Mouse (Mus musculus) WW6 (cell line): Measurements from ENCODE around the gene Igf1r.

Experiments used
- DNase-seq: peaks from one replicate; pipeline ENCODE4 v3.0.0-alpha.2; 2013; ENCODE audit warnings: low read depth, low spot score

Igf1r gene

DNA sequence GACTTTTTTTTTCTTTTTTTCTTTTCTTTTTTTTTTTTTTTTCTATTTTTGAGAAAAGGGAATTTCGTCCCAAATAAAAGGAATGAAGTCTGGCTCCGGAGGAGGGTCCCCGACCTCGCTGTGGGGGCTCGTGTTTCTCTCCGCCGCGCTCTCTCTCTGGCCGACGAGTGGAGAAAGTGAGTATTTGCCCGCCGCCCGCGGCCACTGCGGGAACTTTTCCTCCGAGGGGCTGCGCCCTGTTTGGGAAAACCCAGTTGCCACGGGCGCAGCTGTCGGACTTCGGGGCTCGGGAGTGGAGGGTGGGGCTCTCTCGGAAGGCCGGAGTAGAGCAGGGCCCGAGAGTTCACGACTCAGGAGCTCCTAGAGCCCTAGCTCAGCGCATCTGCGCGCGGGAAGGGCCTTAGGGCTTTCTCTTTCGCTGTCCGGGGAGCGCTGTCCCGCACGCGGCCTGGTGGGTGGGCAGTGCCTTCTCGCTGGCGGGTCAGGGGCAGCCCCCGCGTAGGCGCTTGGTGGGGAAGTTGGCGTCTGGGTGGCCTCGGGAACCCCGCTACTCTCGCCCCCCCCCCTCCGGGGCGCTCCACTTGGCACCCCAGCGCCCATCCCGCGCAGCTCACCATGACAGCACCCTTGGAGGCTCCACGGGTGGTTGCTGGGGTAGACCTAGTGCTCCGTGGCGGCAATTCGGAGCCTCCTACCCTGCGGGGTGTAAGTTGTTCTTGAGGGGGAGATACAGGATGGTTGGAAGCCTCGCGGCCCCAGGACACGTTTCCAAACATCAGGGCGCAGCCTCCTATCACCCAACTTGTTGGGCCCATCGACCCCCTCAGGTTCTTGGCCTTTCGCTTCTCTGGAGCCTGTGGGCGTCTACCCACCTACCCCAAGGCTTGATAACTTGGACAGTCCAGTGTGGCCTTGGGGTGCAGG is at the start of gene Igf1r:
Igf1r (plus strand) TSS at position 51 of the 924 bp plus-strand sequence.
- no peak for DNase-seq

DNA sequence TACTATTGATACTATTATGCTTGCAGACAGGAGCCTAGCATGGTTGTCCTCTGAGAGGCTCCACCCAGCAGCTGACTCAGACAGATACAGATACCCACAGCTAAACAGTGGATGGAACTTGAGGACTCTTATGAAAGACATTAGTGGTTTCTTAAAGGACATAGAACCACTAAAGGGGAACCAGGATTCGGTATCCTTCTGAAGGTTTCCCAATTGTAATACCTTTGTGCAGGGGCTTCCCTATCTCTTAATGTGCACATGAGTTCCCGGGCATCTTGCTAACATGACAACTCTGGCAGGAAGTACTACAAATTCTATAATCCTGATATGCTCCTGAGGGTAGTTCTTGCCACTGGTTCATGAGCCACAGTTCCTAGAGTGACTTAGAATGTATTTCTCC is 46.3 kb upstream of the Igf1r start:
- no peak for DNase-seq

DNA sequence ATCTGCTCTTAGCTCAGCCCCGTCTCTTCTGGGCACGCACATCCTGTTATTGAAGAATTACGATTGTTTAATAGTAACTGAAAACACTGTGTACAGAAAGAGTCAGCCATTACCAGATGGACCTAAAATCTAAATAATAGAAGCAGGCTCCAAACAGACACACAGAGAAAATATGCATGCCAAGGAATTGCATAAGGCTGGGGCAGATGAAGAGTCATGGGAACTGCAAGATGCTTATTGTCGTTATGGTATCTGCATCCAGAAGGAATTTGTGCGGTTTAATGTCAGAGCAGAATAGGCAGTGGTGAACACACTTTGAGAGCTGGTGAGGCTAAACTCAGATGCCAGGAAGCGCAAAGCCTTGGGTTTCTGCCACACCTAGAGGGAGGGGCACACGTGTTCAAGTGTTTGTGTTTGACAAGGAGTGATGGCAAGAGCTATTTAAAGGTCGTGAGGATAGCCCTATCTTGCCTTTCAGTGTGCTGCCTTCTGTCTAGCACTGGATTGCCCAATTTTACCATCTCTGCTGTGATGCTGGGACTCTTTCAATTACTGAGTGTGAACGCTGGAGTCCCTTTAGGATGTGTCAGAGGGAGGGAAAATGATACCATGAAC is 44.7 kb upstream of the Igf1r start:
- DNase-seq = no peak

DNA sequence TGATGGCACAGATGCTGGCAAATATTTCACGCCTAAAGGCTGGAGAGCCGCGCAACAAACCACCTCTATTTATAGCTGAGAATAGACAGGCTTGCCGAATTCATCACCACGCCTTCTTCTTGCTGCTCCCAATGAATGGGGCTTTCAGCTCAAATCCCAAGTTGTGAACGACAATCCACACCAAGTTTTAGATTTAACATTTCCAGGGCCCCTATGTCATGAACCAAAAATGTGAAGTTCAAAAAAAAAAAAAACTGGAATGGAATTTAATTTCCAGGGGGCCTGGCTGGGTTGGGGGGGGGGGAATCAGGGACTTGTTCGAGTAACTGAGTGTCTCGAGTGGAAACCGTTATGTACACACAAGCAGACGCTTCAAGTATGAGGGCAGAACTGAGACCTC is 42.1 kb upstream of the Igf1r start:
- DNase-seq = no peak

DNA sequence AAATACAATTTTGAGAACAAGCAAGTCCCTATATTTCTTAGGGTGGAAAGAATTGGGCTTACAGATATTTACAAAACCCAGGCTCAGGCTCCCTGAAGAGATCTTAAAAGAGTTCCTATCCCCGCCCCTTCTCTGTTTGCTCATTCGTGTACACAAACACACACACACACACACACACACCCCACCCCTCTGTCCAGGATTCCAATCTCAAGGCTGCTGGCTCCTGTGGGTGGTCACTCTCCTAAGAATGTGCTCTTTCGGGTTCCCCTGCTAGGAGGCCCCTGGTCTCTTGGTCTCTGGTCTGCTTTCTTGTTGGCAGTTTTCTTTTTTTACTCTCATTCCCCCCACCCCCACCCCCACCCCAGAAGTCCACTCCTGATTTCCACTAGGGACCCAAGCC is 41.7 kb upstream of the Igf1r start:
- no peak for DNase-seq

DNA sequence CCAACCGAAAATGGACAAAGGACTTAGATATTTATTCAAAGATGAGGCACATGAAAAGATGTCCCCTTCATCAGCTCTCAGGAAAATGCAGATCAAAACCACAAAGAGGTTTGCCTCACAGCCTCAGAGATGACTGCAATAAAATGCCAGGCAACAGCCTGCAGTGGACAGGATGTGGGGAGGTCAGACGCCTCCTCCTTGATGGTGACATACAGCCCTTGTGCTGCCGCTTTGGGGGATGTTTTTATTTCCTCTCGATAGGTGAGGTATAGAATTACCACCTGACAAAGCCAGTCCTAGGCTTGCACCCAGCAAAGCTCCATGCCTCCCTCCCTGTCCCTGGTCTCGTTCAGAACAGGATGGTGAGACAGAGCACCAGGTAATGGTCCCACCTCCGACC is 40.8 kb upstream of the Igf1r start:
- DNase-seq = no peak

DNA sequence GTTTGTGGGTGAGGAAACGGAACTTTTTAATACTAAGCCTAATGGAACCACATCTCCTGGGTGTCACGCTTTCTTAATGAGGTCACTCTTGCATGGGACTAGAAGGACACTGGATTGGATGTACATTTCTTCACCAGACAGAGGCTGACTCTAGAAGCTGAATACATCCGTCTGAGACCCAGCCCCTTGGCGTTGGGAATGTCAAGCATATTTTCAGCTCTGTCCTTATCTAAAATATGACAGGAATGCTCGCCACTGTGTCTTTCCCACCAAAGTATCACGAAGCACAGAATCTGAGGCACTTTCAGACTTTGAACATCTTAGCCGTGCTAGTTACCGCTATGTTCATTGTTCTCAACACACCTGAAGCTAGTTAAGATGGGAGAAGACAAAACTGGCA is 35.7 kb upstream of the Igf1r start:
- DNase-seq = no peak

DNA sequence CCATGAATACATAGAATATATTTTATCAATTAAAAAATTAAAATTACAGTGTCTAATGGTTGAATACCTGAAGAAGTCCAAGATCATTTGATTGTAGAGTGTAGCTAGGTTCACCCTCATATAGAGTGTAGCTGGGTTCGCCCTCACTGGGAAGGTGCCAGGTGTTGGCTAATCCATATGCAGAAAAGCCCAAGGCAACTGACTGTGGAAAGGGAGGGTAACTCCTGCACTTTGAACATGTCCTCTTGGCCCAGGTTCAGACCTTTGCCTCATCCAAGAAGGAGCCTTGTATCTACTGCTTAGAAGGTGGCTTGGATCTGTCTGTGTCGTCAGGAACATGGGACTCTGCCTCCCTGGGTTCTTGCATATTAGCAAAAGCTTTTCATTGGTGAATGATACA is 34.9 kb upstream of the Igf1r start:
- DNase-seq = no peak

DNA sequence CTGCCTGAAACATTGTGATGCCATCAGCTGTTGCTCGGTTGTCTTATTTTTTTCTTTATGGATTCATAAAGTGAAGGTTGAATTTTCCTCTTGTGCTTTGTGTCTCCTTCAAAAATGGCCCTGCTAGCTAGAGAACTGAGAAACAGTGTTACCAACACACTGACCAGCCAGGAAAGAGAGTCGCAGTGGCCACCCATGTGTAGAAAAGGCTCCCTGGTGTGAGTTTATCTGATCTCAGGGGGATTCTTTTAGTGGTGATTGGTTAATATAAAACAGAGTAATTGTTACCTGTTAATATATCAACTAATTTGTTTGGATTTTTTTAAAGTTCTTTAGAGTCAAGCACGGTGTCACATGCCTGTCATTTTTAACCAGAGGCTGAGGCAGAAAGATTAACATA is 33.2 kb upstream of the Igf1r start:
- no peak for DNase-seq

DNA sequence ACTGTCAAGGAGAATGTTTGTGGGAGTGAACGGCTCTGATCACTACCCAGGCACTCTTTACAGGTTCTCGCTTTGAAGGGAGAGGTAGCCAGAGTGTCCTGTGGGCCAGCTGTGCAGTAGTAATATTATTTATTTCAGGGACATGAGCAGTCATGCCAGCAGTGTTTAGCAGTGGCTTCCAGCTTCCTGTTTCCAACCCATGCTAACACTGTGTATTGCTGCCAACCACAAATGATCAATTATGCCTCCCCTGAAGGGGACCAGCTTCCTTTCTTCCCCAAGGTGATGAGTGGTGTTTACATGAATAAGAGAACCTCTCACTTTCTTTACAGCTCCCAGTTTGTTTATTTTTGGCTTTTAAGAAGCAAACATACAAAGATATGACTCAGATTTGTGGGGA is 28.4 kb upstream of the Igf1r start:
- DNase-seq = no peak

DNA sequence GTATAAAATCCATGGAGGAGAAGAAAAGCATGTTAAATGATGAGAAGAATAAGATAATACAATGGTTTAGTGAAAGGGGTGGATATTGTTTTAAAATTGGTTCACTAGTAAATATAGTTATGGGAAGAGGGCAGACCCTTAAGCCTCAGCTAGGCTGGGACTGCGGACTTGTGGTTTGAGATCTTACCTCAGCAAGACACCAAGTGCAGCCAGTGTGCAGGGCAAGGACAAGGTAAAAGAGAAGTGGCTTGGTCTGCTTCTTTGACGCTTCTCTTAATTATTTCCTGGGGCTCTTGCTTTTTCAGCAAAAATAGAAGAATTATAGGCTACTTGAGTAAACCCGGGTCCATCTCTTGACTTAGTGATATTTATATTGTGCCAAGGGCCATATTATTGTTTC is 22.5 kb upstream of the Igf1r start:
- DNase-seq = no peak

DNA sequence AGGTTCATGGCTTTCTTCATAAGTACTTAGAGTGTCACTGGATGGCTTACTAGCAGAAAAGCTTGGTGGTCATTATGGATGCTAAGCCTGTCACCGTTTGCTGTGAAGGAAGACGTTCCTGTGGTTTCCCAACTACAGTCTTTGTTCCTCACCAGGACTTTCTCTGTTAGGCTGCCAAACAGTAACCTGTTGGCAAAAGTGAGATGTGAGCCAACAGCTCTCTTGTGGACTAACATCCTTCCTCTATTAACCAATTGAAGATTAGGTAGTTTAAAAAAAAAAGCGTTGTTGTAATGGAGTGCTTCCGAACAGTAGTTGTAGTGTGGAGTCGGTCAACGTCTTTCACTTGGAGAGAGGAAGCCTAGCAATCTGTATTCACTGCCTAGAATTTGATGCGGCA is 15.8 kb upstream of the Igf1r start:
- DNase-seq = no peak

DNA sequence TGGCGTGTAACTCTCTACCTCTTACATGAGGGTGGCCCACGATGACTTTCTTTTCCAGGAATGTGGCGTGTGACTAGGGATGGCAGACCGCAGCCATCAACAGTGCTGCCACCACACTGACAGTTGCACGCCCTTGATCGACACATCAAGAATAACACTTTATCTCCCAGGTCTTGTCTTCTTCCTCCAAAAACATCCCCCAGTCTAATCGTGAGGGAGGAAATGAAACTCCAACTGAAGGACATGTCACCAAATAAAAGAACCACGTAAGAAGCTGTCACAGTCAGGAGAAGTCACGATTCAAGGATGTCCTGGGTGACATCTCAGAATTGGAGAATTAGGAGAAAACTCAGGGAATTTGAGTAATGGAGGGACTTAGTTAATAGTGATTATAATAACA is 8.8 kb upstream of the Igf1r start:
- no peak for DNase-seq

DNA sequence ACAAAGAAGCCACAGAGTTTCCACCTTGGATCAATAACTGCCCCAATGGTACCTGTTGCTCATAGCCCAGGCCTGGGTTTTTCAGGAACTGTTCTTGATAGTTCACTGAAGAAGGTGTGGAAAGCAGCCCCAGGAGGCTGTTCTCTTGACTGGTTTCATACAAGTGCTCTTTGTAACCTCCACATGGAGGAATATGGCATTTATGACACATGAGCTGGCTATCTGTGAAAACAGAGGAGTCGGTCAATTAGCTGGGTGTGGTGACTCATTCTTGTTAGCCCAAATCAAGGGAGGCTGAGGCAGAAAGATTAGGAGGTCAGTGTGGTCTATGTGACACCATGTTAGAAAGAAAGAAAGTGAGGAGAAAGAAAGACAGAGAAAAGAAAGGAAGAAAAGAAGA is 5.7 kb upstream of the Igf1r start:
- DNase-seq = no peak

DNA sequence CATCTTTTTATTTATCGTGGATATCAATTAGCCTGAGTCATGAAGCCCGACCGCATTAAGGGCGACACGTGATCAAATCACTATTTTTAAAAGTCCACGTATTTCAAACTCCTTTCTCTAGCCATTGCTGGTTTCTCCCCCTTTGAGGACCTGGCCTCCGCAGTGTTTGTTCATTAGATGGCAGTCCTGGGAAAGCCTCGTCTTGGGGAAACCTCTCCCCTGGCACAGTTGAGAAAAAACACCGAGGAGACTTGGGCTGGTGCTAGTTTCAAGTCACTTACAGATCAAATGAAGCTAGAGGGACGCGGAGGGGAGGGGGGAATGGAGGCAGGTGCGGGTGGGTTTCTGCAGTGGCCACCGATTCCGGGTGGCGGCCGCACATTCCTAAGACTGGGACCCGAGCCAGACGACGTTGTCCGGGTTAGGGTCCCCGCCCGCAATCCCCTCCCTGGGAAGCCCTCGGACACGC is 2.2 kb upstream of the Igf1r start:
- DNase-seq = no peak

DNA sequence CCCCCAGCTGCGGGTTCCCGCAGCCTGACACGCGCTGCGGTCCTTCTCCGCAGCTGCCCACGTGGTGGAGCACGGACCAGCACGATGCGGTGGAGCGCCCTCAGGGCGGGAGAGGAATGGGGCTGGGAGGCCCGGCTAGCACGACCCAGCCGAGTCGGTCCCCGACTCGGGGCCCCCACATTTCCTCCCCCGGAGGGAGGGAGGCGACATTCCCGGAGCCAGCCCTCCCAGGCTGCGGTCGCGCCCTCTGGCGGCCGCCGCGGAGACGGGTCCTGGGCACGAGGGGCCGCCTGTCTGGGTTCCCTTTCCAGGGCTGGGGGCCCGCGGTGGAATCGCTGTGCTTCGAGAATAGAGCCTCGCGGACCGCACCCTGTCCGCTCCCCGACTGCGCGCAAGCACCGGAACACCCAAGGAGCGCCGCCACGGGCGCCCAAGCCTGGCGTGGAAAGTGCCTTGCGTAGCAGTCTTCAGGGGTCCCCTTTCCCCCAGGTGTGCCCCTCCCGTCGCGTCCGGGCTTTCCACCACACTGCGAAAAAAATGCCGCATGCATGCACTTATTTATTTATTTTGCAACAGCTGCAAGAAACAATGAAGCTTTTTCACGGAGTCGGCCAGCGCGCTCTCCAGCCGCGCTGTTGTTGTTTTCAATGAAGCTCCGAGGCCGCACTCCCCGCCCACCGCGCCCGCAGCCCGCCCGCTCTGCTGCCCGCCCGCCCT is 1.7 kb upstream of the Igf1r start:
- DNase-seq = peak; percentile 70

DNA sequence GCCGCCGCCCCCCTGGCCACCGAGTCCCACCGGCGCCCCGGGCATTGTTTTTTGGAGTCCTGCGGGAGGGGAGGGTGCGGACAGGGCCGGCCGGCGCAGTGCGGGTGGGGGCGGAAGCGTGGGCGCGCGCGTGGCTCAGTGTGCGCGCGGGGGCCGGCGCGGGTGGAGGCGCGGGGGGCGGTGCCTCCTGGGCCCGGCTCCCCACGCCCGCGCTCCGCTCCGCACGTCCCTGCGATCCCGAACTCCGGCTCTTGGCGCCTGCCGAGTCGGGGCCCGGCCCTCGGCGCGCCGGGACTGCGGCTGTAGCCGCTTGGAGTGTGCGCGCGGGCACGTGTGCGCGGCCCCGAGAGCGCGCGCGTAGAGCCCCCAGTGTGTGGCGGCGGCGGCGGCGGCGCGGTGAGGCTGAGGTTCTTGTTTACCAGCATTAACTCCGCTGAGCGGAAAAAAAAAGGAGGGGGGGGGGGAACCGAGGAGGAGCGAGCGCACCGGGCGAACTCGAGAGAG is 1.0 kb upstream of the Igf1r start:
- DNase-seq = peak; percentile 60

DNA sequence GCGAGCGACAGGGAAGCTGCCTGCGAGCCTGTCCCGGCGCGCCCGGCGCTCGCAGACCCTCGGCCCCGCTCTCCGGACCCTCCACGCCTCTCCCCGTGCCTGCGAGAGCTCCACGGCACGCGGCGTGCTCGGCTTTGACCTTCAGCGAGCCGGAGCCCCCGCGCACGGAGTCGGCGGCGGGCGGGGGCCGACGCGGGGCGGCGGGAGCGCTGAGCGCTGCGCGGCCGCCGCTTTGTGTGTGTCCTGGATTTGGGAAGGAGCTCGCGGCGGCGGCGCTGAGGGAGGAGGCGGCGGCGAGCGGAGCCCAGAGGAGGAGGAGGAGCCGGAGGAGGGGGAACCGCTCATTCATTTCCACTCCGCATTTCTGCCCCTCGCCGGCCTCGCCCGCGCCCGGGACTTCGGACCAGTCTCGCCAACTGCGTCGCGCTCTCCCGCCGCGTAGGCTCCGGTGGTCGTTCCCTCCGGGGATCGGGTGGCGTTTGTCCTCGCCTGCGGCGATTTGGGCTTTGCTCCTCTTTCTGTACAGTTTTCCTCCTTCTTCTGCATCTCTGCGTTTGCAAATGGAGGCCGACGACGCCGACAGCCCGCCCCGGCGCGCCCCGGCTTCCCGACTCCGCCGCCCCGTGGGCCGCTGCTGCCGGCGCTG is 468 bp upstream of the Igf1r start:
- peak; percentile 59 for DNase-seq

DNA sequence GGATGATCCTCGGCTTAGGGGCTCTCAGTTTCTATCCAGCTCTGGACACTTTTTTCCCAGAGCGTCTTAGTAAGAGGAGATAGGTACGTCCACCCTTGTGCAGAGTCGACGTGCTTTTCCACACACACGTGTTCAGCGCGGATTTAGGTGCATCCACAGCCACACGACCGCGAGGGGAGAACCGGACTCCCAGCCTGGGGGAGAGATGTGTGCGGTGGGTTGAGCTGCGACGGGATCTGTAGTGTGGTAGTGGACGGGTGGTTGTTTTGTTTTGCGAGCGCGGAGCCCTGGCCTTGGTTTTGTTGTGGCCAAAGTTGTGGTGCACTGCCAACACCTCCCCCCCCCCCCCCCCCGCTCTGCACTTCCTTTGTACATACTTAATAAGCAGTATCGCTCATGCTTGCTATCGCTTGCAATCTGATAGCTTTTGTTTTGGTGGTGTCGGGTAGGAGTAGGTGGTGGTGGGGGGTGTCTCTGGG is 1.2 kb downstream of the Igf1r start:
- DNase-seq = no peak

DNA sequence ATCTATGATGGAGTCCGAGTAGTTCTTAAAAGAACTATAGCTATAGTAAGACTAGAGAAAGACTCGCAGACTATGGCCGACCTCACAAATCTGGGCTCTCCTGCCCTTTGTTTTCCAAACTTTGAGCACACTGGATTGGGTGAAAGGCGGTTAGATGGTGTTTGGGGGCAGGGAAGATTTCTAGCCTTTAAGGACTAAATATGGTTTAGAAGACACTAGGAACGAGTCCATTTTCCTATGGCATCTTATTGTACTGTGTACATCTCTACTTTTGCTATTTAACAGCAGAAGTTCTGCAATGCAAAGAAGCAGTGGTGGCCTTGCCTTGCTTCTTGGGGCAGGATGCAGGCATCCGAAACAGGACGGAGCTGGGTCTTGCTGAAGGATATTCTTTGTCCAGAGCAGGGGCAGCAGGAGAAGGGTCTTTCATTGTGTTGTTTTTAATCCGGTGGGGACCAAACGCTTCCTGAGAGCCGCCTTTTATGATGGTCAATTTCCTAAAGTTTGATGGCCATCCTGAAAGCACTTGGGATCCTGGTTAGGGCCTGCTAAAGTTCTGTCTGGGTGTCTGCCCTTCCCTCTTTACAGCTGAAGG is 2.1 kb downstream of the Igf1r start:
- no peak for DNase-seq

DNA sequence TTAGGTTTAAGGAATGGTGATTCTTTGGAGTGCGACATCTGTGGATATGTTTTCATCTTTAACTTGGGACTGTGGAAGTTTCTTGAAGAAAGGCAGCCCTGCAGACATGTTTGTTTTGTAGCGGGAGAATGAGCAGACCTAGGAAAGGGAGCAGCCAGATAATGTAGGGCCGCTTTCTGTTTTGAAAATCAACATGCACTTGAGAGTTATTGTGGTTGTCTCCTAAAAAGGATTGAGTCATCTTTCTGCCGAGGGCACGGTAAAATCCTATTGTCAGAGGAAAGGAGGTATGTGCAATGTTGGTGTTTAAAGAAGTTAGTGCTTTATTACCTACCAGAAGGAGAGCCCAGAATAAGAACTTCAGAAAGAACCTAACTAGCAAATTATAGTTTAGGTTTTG is 2.6 kb downstream of the Igf1r start:
- DNase-seq = no peak
